Mouse (Mus musculus) stomach, embryonic 15.5 days (tissue): Measurements from ENCODE around the gene Sipa1l3. TPM values are rescaled to one million over a fixed set of nuclear protein-coding genes. Genes with fewer than 3 reads are reported as not detected.

Experiments used
- ATAC-seq: fragments of 200-750 bp; cut with Nextera tagmentation; 2 replicates; pipeline ENCODE4 v1.8.0; 2017; ENCODE audit warnings: low read depth, moderate number of reproducible peaks, moderate TSS enrichment; ENCODE audit not compliant: insufficient read depth, low FRiP score
- H3K27ac ChIP-seq: fragments of 300-500 bp; sonication (generic); 2 replicates; pipeline ENCODE4 v1.5.1; 2015; ENCODE audit warnings: mild to moderate bottlenecking, inconsistent platforms
- H3K27me3 ChIP-seq: fragments of 300-500 bp; sonication (generic); replicated peaks from 2 replicates; pipeline ENCODE4 v1.6.1; 2015; ENCODE audit warnings: inconsistent platforms
- H3K36me3 ChIP-seq: fragments of 300-500 bp; sonication (generic); 2 replicates; pipeline ENCODE4 v1.6.1; 2015; ENCODE audit warnings: inconsistent platforms
- H3K4me1 ChIP-seq: fragments of 300-500 bp; sonication (generic); 2 replicates; pipeline ENCODE4 v1.6.1; 2015; ENCODE audit warnings: inconsistent platforms
- H3K4me2 ChIP-seq: fragments of 300-500 bp; sonication (generic); 2 replicates; pipeline ENCODE4 v1.6.1; 2015; ENCODE audit warnings: mild to moderate bottlenecking, inconsistent platforms
- H3K4me3 ChIP-seq: fragments of 300-500 bp; sonication (generic); replicated peaks from 2 replicates; pipeline ENCODE4 v1.5.1; 2015; ENCODE audit warnings: inconsistent platforms
- H3K9ac ChIP-seq: fragments of 300-500 bp; sonication (generic); 2 replicates; pipeline ENCODE4 v1.6.1; 2015; ENCODE audit warnings: inconsistent platforms
- H3K9me3 ChIP-seq: fragments of 300-500 bp; sonication (generic); 2 replicates; pipeline ENCODE4 v1.6.1; 2016; ENCODE audit warnings: inconsistent platforms
- WGBS: fragments of 180-500 bp; shearing (Covaris S2); methylation state at CpG from one replicate; pipeline ENCODE4 v1.1.7; 2015; 5-methylcytosine and 5-hydroxymethylcytosine counted together
- polyA plus RNA-seq: library from polyadenylated mRNA; unstranded; fragments of >200 nt; fragmentation: Nextera tagmentation; extraction: Ambion mirVana; gene quantifications from 2 replicates; pipeline ENCODE4 v1.2.1, GENCODE M21; 2015

Sipa1l3 gene
- polyA plus RNA-seq, 1 experiment from 2014 or later, result 22.0 TPM

DNA sequence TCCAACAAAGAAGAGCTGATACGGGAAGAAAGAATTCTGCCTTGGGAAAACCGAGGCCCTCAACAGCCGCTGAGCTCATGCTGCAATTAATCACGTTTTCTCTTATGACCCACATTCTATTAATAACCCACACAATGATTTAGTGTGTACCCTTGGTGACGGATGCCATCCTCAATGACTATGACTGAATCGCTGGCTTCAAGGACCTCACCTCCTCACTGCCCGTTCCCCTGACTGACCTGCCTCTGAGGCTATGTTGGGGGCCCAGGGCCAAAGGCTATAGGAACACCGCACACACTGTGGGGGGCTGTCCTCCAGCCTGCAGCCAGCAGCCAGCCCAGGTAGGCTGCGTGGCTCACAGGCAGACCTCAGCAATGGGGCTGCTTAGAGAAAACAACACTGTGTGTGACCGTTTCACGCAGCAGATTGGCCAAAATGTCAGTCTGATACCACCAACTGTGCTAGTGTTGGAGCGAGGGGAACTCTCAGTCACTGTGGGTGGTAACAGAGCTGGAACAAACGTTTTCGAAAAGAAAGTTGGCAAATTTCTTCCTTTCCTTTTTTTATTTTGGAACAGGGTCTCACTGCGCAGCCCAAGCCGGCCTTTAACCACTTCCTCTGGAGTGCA lies 79.7 kb downstream of the Sipa1l3 start:
- no peak overlapping the region for H3K9ac ChIP-seq
- H3K27me3 ChIP-seq, result no peaks in the 10 kb centered on the region
- no peak overlapping the region for H3K4me3 ChIP-seq
- no peak overlapping the region for H3K4me2 ChIP-seq
- H3K36me3 ChIP-seq, result no peaks in the 10 kb centered on the region
- WGBS, result 66% methylated on average over 16 of the region's 16 CpGs
- ATAC-seq, result peak; percentile 57
- H3K27ac ChIP-seq, result peak overlapping the region; percentile 55
- H3K9me3 ChIP-seq, result no peaks in the 10 kb centered on the region
- H3K4me1 ChIP-seq, result peaks cover 24% of the 10 kb centered on the region

- peaks cover 28% of the 10 kb centered on the region for H3K4me1 ChIP-seq
- H3K4me3 ChIP-seq, result no peak overlapping the region
- H3K27ac ChIP-seq, result peak overlapping the region; percentile 49
- WGBS, result 73% methylated on average over 14 of the region's 14 CpGs
- H3K9ac ChIP-seq, result no peak overlapping the region
- no peak for ATAC-seq
- H3K9me3 ChIP-seq, result no peaks in the 10 kb centered on the region
- H3K27me3 ChIP-seq, result no peaks in the 10 kb centered on the region
- no peaks in the 10 kb centered on the region for H3K36me3 ChIP-seq
- no peak overlapping the region for H3K4me2 ChIP-seq
These were observed 80.2 kb downstream of the Sipa1l3 start for GRCm38 (mm10) chr7:29438204-29438603.

- Histone ChIP-seq H3K4me3 (no peak overlapping the region), H3K27me3 (no peaks in the 10 kb centered on the region), H3K27ac (peak overlapping the region; percentile 46; the same call in 1 of the 2 replicates), H3K4me2 (no peak overlapping the region), H3K36me3 (no peaks in the 10 kb centered on the region), H3K9ac (no peak overlapping the region), H3K9me3 (no peaks in the 10 kb centered on the region), H3K4me1 (peaks cover 31% of the 10 kb centered on the region)
- 64% methylated on average over 10 of the region's 10 CpGs for WGBS
- ATAC-seq, result no peak
These were observed 81.4 kb downstream of the Sipa1l3 start for GRCm38 (mm10) chr7:29437072-29437471.

GRCm38 (mm10) chr7:29434313-29435035 lies 84.0 kb downstream of the Sipa1l3 start:
- ATAC-seq, result no peak
- Histone ChIP-seq H3K4me3 (no peak overlapping the region), H3K27ac (no peak overlapping the region), H3K9me3 (no peaks in the 10 kb centered on the region), H3K27me3 (no peaks in the 10 kb centered on the region), H3K4me1 (peaks cover 38% of the 10 kb centered on the region), H3K9ac (no peak overlapping the region), H3K36me3 (no peaks in the 10 kb centered on the region), H3K4me2 (no peak overlapping the region)
- WGBS, result 76% methylated on average over 9 of the region's 9 CpGs

DNA sequence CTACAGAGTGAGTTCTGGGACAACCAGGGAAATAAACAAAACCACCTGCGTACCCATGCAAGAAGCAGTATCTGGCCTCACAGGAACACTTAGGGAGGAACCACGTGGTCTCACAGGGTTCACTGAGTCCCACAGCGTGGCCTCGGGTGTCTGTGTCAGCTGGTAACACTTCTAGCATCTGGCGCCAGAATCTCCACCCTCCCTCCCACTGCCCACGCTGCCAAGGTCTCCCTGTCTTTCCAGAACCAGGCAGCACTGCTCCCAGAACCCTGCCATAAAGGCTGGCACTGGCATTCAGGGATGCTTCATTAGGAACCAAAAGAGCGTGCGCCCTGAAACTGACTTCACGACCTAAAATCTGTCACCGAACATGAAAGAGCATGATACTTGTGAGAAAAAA lies 84.7 kb downstream of the Sipa1l3 start:
- no peaks in the 10 kb centered on the region for H3K9me3 ChIP-seq
- H3K36me3 ChIP-seq, result no peaks in the 10 kb centered on the region
- 81% methylated on average over 10 of the region's 10 CpGs for WGBS
- no peak overlapping the region for H3K27ac ChIP-seq
- no peak overlapping the region for H3K9ac ChIP-seq
- peaks cover 37% of the 10 kb centered on the region for H3K4me1 ChIP-seq
- no peaks in the 10 kb centered on the region for H3K27me3 ChIP-seq
- H3K4me3 ChIP-seq, result no peak overlapping the region
- H3K4me2 ChIP-seq, result no peak overlapping the region
- ATAC-seq, result no peak

DNA sequence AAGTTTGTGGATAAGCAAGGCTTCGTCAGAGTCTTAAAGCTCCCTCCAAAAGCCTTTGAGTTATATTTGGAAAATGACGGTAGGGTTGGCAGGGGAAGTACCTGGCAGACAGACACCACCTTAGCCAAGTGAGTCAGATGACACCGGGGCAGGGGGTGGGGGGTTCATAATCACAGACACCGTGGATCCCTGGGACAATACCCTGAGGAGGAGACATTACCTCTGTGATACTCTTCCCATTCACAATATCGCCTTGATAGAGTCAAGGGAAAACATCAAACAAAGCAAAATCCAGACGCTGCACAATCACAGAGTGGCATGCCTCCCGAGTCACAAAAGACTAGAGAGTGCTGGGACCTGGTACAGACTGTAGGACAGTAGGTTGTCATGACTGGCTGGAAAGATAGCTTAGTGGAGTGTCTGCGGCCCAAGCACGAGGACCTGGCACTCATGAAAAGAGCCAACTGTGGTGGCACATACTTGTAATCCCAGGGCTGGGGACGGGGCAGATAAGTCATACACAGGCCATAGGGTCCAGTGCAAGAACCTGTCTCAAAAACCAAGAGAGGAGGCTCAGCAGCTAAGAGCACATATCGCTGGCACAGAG lies 85.4 kb downstream of the Sipa1l3 start:
- peaks cover 30% of the 10 kb centered on the region for H3K4me1 ChIP-seq
- H3K27me3 ChIP-seq, result no peaks in the 10 kb centered on the region
- H3K9me3 ChIP-seq, result no peaks in the 10 kb centered on the region
- no peak overlapping the region for H3K4me3 ChIP-seq
- H3K27ac ChIP-seq, result no peak overlapping the region
- H3K36me3 ChIP-seq, result no peaks in the 10 kb centered on the region
- no peak overlapping the region for H3K9ac ChIP-seq
- WGBS, result 71% methylated on average over 11 of the region's 11 CpGs
- ATAC-seq, result no peak
- no peak overlapping the region for H3K4me2 ChIP-seq

GRCm38 (mm10) chr7:29432180-29432946 lies 86.1 kb downstream of the Sipa1l3 start:
- no peaks in the 10 kb centered on the region for H3K36me3 ChIP-seq
- no peak overlapping the region for H3K4me2 ChIP-seq
- H3K4me1 ChIP-seq, result peaks cover 26% of the 10 kb centered on the region
- H3K27ac ChIP-seq, result no peak overlapping the region
- no peaks in the 10 kb centered on the region for H3K27me3 ChIP-seq
- no peaks in the 10 kb centered on the region for H3K9me3 ChIP-seq
- H3K9ac ChIP-seq, result no peak overlapping the region
- H3K4me3 ChIP-seq, result no peak overlapping the region
- peak; percentile 56; the same call in 1 of the 2 replicates for ATAC-seq
- 47% methylated on average over 15 of the region's 15 CpGs for WGBS

DNA sequence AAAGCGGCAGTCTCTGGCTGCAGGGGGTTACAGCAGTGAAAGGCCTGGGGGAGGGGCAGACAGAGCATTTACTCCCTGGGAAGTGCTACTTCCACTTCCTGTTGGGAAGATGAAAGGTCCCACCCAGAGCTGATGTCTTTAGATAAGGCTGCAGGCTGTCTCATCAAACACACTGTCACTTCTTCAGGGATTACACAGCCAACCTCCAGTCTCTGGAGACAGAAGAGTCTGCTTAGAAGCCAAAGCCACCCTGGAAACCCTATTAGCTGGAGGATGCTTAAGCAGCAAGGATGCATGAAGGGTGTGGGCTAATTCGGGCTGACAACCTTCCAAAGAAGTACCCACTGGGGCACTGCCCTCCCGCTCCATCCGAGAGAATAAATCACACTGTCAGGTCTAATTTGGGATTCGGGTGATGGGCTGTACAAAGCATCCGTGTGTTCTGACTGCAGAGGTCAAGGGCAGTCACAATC lies 87.7 kb downstream of the Sipa1l3 start:
- Histone ChIP-seq H3K27me3 (no peaks in the 10 kb centered on the region), H3K9ac (no peak overlapping the region), H3K4me1 (peaks cover 31% of the 10 kb centered on the region), H3K4me2 (no peak overlapping the region), H3K27ac (no peak overlapping the region), H3K9me3 (no peaks in the 10 kb centered on the region), H3K36me3 (no peaks in the 10 kb centered on the region), H3K4me3 (no peak overlapping the region)
- ATAC-seq, result no peak
- WGBS, result 38% methylated on average over 6 of the region's 6 CpGs

GRCm38 (mm10) chr7:29426056-29426455 lies 92.4 kb downstream of the Sipa1l3 start:
- no peak for ATAC-seq
- Histone ChIP-seq H3K4me1 (peaks cover 38% of the 10 kb centered on the region), H3K4me3 (no peak overlapping the region), H3K4me2 (no peak overlapping the region), H3K27me3 (no peaks in the 10 kb centered on the region), H3K9ac (no peak overlapping the region), H3K27ac (0 out of 2 replicates have a peak overlapping the region, but pooled peaks have one; percentile 0), H3K9me3 (no peaks in the 10 kb centered on the region), H3K36me3 (no peaks in the 10 kb centered on the region)
- WGBS, result 76% methylated on average over 8 of the region's 8 CpGs

DNA sequence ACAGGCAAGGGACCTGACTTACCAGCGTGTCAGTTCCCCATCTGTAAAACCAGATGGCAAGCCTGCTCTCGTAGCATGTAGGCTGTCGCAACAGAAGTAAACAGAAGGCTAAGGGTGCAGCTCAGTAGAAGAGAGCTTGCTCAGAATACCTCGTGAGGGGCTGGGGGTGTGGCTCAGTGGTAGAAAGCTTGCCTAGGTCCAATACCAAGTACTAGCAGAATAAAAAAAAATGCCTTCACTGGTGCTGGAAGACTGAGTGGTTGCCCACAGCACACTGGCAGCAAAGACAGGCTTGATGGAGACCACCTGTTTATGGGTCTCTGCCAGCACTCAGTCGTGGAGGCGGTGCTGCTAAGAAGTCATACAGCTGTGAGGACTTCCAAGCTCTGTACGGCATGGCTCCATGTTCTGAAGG lies 93.0 kb downstream of the Sipa1l3 start:
- Histone ChIP-seq H3K27ac (peak overlapping the region; percentile 77; the same call in 1 of the 2 replicates), H3K4me2 (no peak overlapping the region), H3K9me3 (no peaks in the 10 kb centered on the region), H3K27me3 (no peaks in the 10 kb centered on the region), H3K4me1 (peaks cover 32% of the 10 kb centered on the region), H3K4me3 (no peak overlapping the region), H3K36me3 (no peaks in the 10 kb centered on the region), H3K9ac (no peak overlapping the region)
- ATAC-seq, result peak; percentile 45; the same call in 1 of the 2 replicates
- WGBS, result 24% methylated on average over 7 of the region's 7 CpGs

GRCm38 (mm10) chr7:29424690-29425089 lies 93.8 kb downstream of the Sipa1l3 start:
- H3K4me2 ChIP-seq, result peak overlapping the region; percentile 7

More at GRCm38 (mm10) chr7:29424690-29425089, 93.8 kb downstream of the Sipa1l3 start:
- Histone ChIP-seq H3K27ac (peak overlapping the region; percentile 77), H3K36me3 (no peaks in the 10 kb centered on the region), H3K27me3 (no peaks in the 10 kb centered on the region), H3K9me3 (no peaks in the 10 kb centered on the region), H3K4me3 (no peak overlapping the region), H3K4me1 (peaks cover 31% of the 10 kb centered on the region), H3K9ac (no peak overlapping the region)
- 9% methylated on average over 5 of the region's 5 CpGs for WGBS
- ATAC-seq, result peak; percentile 51; the same call in 1 of the 2 replicates
